13 mouse cellular contexts compared by ENCODE assay signal in genomic region chr17:66512202-66512956, GRCm38 (mm10). TPM values are rescaled to one million over a fixed set of nuclear protein-coding genes. Genes with fewer than 3 reads are reported as not detected.
DNase-seq lines count a peak whose midpoint lies in the region; ATAC-seq and TF ChIP-seq lines count a peak whose summit lies in the region.
"Had no signal": no experiment of that assay in that cellular context is flagged by ENCODE, and none has a peak within 500 bp of the region (broad histone marks: within the 10 kb centered on the region; RNA-seq: fewer than 3 reads in every experiment).

No protein-coding gene starts in this region.

- peak overlapping the region; percentile 7 for H3K4me2 ChIP-seq in liver, embryonic 13.5 days
- no peak overlapping the region for H3K4me2 ChIP-seq in liver, embryonic 12.5 days
- H3K4me2 ChIP-seq in liver, embryonic 16.5 days (ENCODE audit: low read depth, low read length) = peak overlapping the region; percentile 22; the same call in 1 of the 2 replicates
- H3K4me2 ChIP-seq: forebrain, embryonic 15.5 days had no signal

- peaks cover 17% of the 10 kb centered on the region for H3K36me3 ChIP-seq in liver, embryonic 13.5 days
- peaks cover 33% of the 10 kb centered on the region for H3K36me3 ChIP-seq in liver, embryonic 12.5 days
- H3K36me3 ChIP-seq in ES-E14 (ENCODE audit: control insufficient read depth, insufficient read depth, low read length, poor library complexity, severe bottlenecking) = peaks cover 2% of the 10 kb centered on the region; the same call in 1 of the 2 replicates
- no peaks in the 10 kb centered on the region for H3K36me3 ChIP-seq in liver, embryonic 16.5 days (ENCODE audit: control insufficient read depth, insufficient read depth)

- H3K27ac ChIP-seq in liver, embryonic 13.5 days = no peak overlapping the region
- no peak overlapping the region for H3K27ac ChIP-seq in liver, embryonic 12.5 days
- H3K27ac ChIP-seq in ES-E14 (ENCODE audit: insufficient read depth, low read depth, low read length, poor library complexity, severe bottlenecking) = no peak overlapping the region
- H3K27ac ChIP-seq in liver, embryonic 16.5 days (ENCODE audit: low read length) = no peak overlapping the region
- H3K27ac ChIP-seq: forebrain, embryonic 15.5 days had no signal

- no peaks in the 10 kb centered on the region for H3K9me3 ChIP-seq in liver, embryonic 13.5 days (replicated peaks)
- no peaks in the 10 kb centered on the region for H3K9me3 ChIP-seq in liver, embryonic 12.5 days (replicated peaks)
- no peaks in the 10 kb centered on the region for H3K9me3 ChIP-seq in ES-E14 (ENCODE audit: control insufficient read depth, insufficient read depth, low read depth, low read length)
- H3K9me3 ChIP-seq in liver, embryonic 16.5 days (replicated peaks; ENCODE audit: control insufficient read depth, low read length) = no peaks in the 10 kb centered on the region
- H3K9me3 ChIP-seq: forebrain, embryonic 15.5 days had no signal

- H3K9ac ChIP-seq in liver, embryonic 13.5 days = no peak overlapping the region
- H3K9ac ChIP-seq in liver, embryonic 12.5 days = no peak overlapping the region
- peak overlapping the region; percentile 6; the same call in 1 of the 2 replicates for H3K9ac ChIP-seq in ES-E14 (ENCODE audit: insufficient read depth, low read depth, low read length, poor library complexity, severe bottlenecking)
- no peak overlapping the region for H3K9ac ChIP-seq in liver, embryonic 16.5 days (ENCODE audit: low read depth, low read length)
- H3K9ac ChIP-seq: forebrain, embryonic 15.5 days had no signal

- H3K4me3 ChIP-seq in liver, embryonic 13.5 days (replicated peaks) = no peak overlapping the region
- no peak overlapping the region for H3K4me3 ChIP-seq in liver, embryonic 12.5 days
- peak overlapping the region; percentile 11 to 52 for H3K4me3 ChIP-seq in ES-E14 (ENCODE audit: insufficient read depth in 1 of 2, low read depth in 1 of 2, low read length in 2 of 2, poor library complexity in 1 of 2, severe bottlenecking in 1 of 2)
- no peak overlapping the region for H3K4me3 ChIP-seq in liver, embryonic 16.5 days (ENCODE audit: low read depth, low read length)
- H3K4me3 ChIP-seq: forebrain, embryonic 15.5 days; myocyte had no signal

- ATAC-seq in liver, embryonic 13.5 days (ENCODE audit: low read depth) = no peak
- ATAC-seq in liver, embryonic 12.5 days = no peak
- ATAC-seq in CD4-positive, CD25-positive, alpha-beta regulatory T cell, adult 4 months = peak; percentile 79
- ATAC-seq in liver, embryonic 16.5 days (ENCODE audit: low read depth) = no peak
- ATAC-seq: forebrain, embryonic 15.5 days had no signal

- in situ Hi-C loops in ES-E14 (cut with MboI; ENCODE audit: low sequenced_read_pairs in 2 of 2, unreplicated experiment in 2 of 2) = no loop called here

- peaks cover 23% of the 10 kb centered on the region for H3K4me1 ChIP-seq in liver, embryonic 13.5 days (replicated peaks)
- peaks cover 35% of the 10 kb centered on the region for H3K4me1 ChIP-seq in liver, embryonic 12.5 days
- peaks cover 11 to 26% of the 10 kb centered on the region in 2 experiments; a peak in 3 of 4 replicates for H3K4me1 ChIP-seq in ES-E14 (ENCODE audit: control insufficient read depth in 2 of 2, insufficient read depth in 2 of 2, low read length in 2 of 2, poor library complexity in 1 of 2)
- peaks cover 3% of the 10 kb centered on the region; the same call in 1 of the 2 replicates for H3K4me1 ChIP-seq in liver, embryonic 16.5 days (ENCODE audit: control insufficient read depth, low read depth, low read length)

- H3K27me3 ChIP-seq in liver, embryonic 13.5 days = no peaks in the 10 kb centered on the region
- no peaks in the 10 kb centered on the region for H3K27me3 ChIP-seq in liver, embryonic 12.5 days (replicated peaks)
- H3K27me3 ChIP-seq in liver, embryonic 16.5 days (ENCODE audit: control insufficient read depth, insufficient read depth, low read depth, low read length) = no peaks in the 10 kb centered on the region
- H3K27me3 ChIP-seq: forebrain, embryonic 15.5 days had no signal

- no peak for DNase-seq in liver, embryonic 13.5 days
- no peak for DNase-seq in ES-E14 (ENCODE audit: low read depth, low spot score)
- no peak for DNase-seq in retina, embryonic 14.5 days (ENCODE audit: low spot score)
- no peak for DNase-seq in urinary bladder, postnatal 14 days (ENCODE audit: low spot score)
- DNase-seq: embryo, embryonic 11 days; kidney, adult 8-10 months; layer of hippocampus, postnatal 36 days; right cerebral cortex, postnatal 25 days had no signal

- WGBS in liver, embryonic 13.5 days (ENCODE audit: insufficient replicate concordance) = 67% methylated on average over 15 of the region's 15 CpGs
- 75% methylated on average over 15 of the region's 15 CpGs for WGBS in liver, embryonic 12.5 days (ENCODE audit: insufficient replicate concordance)
- WGBS in liver, embryonic 16.5 days (ENCODE audit: insufficient replicate concordance) = 53% methylated on average over 15 of the region's 15 CpGs

TF ChIP-seq in ES-E14, 5 proteins besides CTCF, POLR2A, EP300 and RAD21:
- TF ChIP-seq CHD2 (IDR thresholded peaks at IDR 0.05; ENCODE audit: low read depth, low read length) = no peak
- TF ChIP-seq ZNF384 (IDR thresholded peaks at IDR 0.05; ENCODE audit: low read depth, low read length) = no peak
- TF ChIP-seq HCFC1 (IDR thresholded peaks at IDR 0.05; ENCODE audit: borderline replicate concordance, insufficient read depth, low read length) = no peak
- no peak for TF ChIP-seq ZC3H11A (IDR thresholded peaks at IDR 0.05; ENCODE audit: borderline replicate concordance, low read depth, low read length)
- no peak for TF ChIP-seq MAFK (IDR thresholded peaks at IDR 0.05; ENCODE audit: insufficient read depth, low read depth, low read length)

RNA-seq across cellular contexts. Expression of gene Rab12, which starts 7.2 kb away (rescaled TPM):
- polyA plus RNA-seq in liver, embryonic 13.5 days (2015; fragmentation: Nextera tagmentation; extraction: Ambion mirVana) = 7.9 and 8.8 TPM in 2 replicates
- polyA plus RNA-seq in liver, embryonic 12.5 days (2016; fragmentation: Nextera tagmentation; extraction: Ambion mirVana) = 12.4 and 14.7 TPM in 2 replicates
- 10 to 100 TPM; 13.5 to 15.9 TPM for polyA plus RNA-seq in CD4-positive, CD25-positive, alpha-beta regulatory T cell, adult 4 months (2017; shearing (Covaris generic))
- 20.1 and 22.8 TPM in 2 replicates for total RNA-seq in ES-E14 (2012; rRNA removed)
- 1.9 and 2.5 TPM in 2 replicates for polyA plus RNA-seq in liver, embryonic 16.5 days (2015; fragmentation: Nextera tagmentation; extraction: Ambion mirVana)

Comparison
In these comparisons a context has a peak if more than half of its experiments do, and no peak if none do; other contexts are left out.
1. H3K4me3 ChIP-seq: peak in ES-E14 (2 of 2); none in liver, embryonic 13.5 days (single experiment), liver, embryonic 12.5 days (single experiment) and liver, embryonic 16.5 days (single experiment).